Mouse (Mus musculus) brain, embryonic 18.5 days (tissue): ENCODE data around the gene Rgs14.

Experiments used
- DNase-seq: peaks from one replicate; pipeline ENCODE4 v3.0.0-alpha.2; 2012; ENCODE audit warnings: low read depth, low spot score

The Rgs14 gene

GRCm38 (mm10) chr13:55403935-55404852 is 34.7 kb downstream of the Rgs14 start:
- DNase-seq: no peak

DNA sequence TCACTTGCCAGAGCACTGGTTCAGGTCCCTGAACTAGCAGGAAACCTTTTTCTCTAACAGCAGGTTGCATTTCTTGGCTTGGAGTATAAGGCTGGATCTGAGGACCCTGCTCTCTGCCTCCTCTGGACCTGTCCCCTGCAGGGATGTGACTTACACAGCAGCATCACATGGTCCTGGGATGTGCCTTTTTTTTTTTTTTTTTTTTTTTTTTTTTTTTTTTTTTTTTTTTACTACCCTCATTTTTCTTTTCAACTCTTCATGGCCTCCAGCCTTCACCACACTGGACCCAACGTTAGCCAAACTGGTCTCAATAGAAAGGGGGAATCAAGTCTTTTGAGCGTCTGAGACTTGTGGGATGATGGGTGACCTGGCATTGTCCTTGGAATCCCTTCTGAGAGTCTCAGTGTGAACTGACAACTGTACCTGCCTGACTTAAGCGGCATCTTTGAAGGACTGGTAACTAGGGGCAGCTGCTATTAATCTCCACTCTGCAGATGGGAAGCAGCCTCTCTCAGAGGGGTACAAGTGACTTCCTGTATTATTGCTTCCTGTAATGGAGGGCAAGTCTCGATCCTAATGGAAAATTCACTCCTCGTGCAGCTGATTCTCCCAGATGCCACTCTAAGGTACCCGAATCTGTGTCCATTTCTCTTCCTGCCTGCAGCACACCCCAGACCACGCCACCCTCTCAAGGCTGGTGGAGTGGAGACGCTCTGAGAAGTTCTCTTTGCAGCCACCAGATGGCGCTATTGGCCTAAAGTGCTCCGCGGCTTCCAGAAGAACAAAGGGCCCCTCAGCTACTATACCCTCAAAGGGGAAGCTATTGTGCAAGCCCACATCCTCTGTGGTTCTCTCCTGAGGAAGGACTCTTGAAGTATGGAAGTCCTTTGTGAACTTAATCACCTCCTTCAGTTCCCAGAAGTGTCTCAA is 35.6 kb downstream of the Rgs14 start:
- DNase-seq: peak; percentile 72

DNA sequence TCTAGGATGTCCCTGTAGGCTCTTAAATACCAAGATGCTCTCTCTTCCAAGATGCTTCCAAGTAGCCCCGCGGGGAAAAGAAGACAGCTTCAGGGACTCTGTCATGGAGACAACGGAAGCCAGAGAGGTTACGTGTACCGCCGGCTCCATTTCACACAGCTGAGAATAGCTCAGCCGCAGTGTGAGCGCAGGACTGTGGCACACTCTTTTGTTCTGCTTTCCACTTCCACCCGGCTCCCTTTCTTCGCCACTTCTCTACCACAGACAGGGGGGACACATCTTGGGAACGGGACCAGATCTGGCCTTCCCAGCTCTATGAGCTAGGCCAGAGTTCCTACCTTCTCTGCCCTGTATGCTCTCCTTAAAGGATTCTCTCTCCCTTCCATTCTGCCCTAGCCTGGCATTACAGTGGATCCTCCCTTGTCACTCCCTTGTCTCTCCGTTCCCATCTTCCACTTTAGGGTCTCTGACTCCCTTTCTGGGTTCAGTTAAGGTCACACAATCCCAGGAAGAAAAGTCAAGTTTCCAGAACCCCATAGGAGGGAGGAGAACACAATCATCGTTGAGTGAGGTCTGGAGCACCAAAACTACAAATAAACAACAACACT is 36.4 kb downstream of the Rgs14 start:
- DNase-seq: no peak

GRCm38 (mm10) chr13:55407341-55407740 is 37.8 kb downstream of the Rgs14 start:
- no peak for DNase-seq

GRCm38 (mm10) chr13:55408546-55409120 is 39.1 kb downstream of the Rgs14 start:
- DNase-seq: no peak

DNA sequence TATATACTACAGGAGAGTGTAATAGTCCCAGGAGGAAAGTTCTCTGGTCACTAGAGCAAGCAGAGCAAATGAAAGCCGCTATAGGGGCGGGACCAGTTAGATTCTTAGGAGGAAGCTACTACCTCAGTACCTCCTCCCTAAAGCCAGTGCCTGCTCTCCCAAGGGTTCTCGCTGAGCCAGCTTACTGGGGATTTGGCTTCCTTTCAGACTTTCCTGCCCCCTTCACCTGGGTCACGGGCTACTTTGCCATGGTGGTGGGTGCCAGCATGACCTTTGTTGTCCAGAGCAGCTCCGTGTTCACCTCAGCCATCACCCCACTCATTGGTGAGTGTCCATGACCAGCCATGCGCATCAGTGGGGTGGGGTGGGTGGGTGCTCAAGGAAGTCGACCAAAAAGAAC is 42.3 kb downstream of the Rgs14 start:
- DNase-seq: no peak

GRCm38 (mm10) chr13:55412643-55413307 is 43.2 kb downstream of the Rgs14 start:
- no peak for DNase-seq

DNA sequence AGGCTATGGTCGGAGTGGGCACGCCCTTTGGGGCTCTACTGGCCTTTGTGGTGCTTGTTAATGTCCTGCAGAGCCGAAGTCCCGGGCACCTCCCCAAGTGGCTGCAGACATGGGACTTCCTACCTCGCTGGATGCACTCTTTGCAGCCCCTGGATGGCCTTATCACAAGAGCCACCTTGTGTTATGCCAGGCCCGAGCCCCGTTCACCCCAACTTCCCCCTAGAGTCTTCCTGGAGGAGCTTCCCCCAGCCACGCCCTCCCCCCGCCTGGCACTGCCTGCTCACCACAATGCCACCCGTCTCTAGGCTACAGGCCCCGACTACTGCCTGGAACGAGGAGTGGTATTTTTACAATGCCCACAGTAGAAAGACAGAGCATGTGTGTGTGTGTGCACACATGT is 43.8 kb downstream of the Rgs14 start:
- DNase-seq: no peak

DNA sequence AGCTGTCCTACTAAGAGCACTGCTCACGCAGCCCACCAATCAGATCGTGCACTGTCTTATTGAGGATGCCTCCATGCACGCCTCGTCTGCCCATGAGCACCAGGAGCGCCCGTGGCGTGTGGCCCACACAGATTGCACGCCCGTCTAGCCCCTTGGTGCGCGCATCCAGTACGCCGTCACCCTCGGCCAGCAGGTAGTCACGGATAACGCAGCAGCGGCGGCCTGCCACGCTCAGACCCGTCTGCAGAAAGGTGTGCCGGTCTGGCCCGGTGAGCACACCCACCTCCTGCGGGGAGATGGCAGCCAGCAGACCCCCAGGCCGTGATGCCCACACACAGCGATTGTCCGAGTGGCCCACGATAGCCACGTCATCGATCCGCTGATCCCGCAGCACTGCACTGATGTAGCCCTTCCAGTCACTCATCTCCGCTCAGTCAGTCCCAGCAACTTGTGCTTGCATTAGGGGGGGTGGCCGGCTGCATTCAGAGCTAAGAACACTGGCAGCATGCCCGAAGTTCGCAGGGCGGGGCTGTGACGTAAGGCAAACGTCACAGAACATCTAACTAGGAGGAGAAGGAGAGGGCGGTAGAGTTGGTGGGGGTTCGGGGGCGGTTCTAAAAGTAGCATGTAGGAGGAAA is 45.3 kb downstream of the Rgs14 start, which contains the start of gene Pfn3:
Gene Pfn3, minus strand, starts transcription at position 490 of the 638 bp plus-strand sequence.
- peak; percentile 52 for DNase-seq

DNA sequence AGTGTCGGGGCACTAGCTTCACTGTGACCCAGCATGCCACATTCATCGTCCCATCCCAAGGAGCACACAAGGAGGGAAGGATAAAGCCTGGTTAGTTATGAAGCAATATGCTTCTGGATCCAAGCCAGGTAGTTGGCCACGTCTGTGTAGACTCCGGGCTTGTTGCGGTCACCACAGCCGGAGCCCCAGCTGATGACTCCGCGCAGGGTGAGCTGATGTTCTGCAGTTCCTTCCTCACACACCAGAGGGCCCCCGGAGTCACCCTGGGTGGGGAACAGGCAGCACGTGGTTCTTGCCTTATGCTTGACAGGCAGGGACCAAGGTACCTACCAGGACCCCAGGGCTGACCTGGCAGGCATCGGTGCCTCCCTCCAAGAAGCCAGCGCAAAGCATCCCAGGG is 48.5 kb downstream of the Rgs14 start:
- DNase-seq: peak; percentile 26

- DNase-seq: no peak
These were observed 49.6 kb downstream of the Rgs14 start for GRCm38 (mm10) chr13:55419142-55419541.

DNA sequence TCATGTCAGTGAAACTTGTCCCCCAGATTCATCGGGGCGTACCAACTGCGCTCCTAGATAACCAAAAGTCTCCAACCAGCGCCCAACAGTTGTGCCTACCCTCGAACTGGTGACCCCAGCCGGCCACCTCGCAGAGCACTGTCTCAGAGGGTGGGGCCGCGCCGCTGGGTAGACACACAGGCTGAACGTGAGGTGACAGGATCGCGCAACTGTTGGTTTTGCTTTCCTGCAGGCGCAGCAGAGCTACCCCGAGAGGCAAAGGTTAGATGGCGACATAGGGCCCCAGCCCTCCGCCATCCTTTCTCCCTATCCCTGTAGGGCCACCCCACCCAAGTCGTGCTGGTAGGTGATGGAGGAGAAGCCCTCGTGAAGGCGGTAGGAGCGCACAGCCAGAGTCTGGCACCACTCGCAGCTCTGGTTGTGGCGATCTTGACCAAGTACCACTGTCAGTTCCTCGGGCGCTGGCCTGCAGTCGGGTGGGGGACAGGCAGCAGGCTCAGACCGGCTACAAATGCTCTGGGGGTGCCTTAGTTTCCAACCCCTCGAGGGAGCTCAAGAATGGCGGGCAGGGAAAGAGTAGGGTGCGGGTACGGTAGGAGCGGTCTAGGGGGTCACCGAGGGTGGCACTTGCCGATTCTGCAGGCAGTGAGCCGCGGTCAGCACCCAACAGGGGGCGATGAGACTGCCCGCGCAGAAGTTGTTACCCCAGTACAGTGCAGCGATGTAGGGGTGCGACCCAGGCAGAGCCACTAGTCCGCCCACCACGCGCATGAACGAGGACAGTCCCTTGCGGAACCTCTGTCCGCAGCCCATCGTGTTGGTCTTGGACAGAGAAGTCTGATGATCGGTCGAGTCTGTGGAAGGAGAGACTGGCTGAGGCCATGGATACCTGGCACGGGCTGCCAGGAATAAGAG is 50.7 kb downstream of the Rgs14 start:
- no peak for DNase-seq

DNA sequence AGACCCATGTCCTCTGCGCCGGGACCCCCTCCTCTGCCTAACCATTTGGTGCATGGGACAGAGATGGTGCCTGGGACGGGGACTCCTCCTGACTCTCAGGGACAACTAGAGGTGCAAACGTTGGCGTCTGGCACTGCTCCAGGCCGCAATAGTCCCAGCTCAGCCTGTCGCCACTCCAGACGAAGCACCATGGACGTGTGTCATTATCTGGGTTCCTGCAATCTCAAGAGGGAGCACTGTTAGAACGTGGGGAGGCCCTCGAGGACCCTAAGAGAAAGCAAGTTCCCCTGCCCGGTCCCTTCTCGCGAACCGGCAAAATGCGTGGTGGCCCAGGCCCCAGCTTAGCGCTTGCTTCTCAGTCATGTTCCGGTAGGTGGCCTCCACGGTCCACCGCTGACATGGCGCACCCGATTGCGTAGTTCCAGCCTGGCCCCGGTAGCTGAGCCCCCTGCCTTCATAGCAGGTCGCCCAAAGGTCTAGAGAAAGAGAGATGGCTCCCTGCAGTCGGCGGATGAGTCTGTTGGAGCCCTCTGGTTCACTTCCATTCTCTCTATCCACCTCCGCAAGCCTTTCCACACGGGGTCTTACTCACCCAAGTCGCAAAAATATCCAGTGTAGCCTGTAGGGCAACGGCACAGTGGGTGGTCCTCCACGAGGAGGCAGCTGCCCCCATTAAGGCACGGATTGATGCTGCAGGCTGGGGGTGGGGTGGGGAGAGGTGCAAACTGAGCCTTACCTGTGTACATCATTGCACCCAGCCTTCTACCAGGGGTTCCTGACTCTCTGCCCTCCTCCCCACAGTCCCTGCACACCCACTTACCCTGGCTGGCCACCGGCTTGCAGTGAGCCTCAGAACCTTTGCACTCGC is 51.6 kb downstream of the Rgs14 start:
- DNase-seq: no peak

- DNase-seq: no peak
These were observed 57.1 kb downstream of the Rgs14 start, which contains the start of gene F12 for GRCm38 (mm10) chr13:55426613-55427012. F12 (minus strand) TSS chr13:55426793.

GRCm38 (mm10) chr13:55429226-55429888 is 59.8 kb downstream of the Rgs14 start:
- no peak for DNase-seq

GRCm38 (mm10) chr13:55430566-55430965 is 61.0 kb downstream of the Rgs14 start:
- DNase-seq: no peak

DNA sequence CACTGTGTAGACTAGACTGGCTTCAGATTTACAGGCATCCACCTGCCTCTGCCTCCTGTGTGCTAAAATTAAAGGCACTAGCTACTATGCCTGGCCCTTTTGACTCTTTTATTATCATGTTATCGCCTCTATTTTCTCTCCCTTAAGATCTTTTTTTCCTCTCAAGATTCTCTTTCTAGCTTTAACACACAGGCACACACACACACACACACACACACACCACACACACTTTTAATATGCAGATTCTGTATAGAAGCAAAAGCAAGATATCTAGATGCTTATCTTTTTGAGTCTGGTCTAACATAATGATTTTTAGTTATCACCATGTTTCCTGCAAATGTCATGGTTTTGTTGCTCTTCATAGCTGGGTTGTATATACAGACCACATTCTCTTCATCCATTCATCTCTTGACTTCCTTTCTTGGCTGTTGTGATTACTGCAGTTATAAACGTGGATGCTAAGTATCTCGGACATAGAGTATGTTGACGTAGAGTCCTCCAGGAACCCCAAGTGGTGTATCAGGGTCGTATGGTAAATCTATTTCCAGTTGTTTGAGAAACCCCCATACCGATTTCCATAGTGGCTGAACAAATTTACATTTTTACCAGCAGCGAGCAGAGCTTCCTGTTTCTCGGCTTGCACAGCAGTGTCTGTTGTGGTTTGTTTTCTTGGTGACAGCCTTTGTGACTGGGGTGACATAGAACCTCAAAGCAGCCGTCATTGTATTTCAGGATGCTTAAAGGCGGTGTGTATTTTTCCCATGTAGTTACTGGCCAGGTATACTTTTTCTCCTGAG is 62.6 kb downstream of the Rgs14 start:
- DNase-seq: no peak
